Mouse (Mus musculus) midbrain, embryonic 11.5 days (tissue): Measurements from ENCODE around the gene Gm21913. TPM values are rescaled to one million over a fixed set of nuclear protein-coding genes. Genes with fewer than 3 reads are reported as not detected.
"Not testable (repeated sequence)": the region's sequence is repeated elsewhere in the genome, so short reads cannot be mapped to it uniquely, and the experiment has no call there.

Source experiments
- ATAC-seq: fragments of 200-750 bp; cut with Nextera tagmentation; 2 replicates; pipeline ENCODE4 v1.8.0; 2017; ENCODE audit warnings: moderate TSS enrichment, moderate library complexity; ENCODE audit not compliant: low FRiP score
- DNase-seq: peaks from one replicate; pipeline ENCODE4 v3.0.0; 2015; ENCODE audit warnings: low spot score; ENCODE audit errors: missing footprints
- H3K27ac ChIP-seq: fragments of 300-500 bp; sonication (generic); 2 replicates; pipeline ENCODE4 v1.5.1; 2014; ENCODE audit warnings: low read depth, low read length
- H3K27me3 ChIP-seq: fragments of 300-500 bp; sonication (generic); 2 replicates; pipeline ENCODE4 v1.6.1; 2014; ENCODE audit warnings: mild to moderate bottlenecking, low read length, moderate library complexity, mixed read lengths; ENCODE audit not compliant: control insufficient read depth, insufficient read depth
- H3K36me3 ChIP-seq: fragments of 300-500 bp; sonication (generic); 2 replicates; pipeline ENCODE4 v1.6.1; 2014; ENCODE audit warnings: mild to moderate bottlenecking, low read length, moderate library complexity, mixed read lengths; ENCODE audit not compliant: control insufficient read depth, insufficient read depth
- H3K4me1 ChIP-seq: fragments of 300-500 bp; sonication (generic); 2 replicates; pipeline ENCODE4 v1.6.1; 2014; ENCODE audit warnings: low read length; ENCODE audit not compliant: control insufficient read depth, insufficient read depth
- H3K4me2 ChIP-seq: fragments of 300-500 bp; sonication (generic); 2 replicates; pipeline ENCODE4 v1.6.1; 2014; ENCODE audit warnings: mild to moderate bottlenecking, moderate library complexity
- H3K4me3 ChIP-seq: fragments of 300-500 bp; sonication (generic); 2 replicates; pipeline ENCODE4 v1.5.1; 2014; ENCODE audit warnings: low read depth, low read length
- H3K9ac ChIP-seq: fragments of 300-500 bp; sonication (generic); 2 replicates; pipeline ENCODE4 v1.6.1; 2014; ENCODE audit warnings: low read length
- H3K9me3 ChIP-seq: fragments of 300-500 bp; sonication (generic); 2 replicates; pipeline ENCODE4 v1.6.1; 2016; ENCODE audit warnings: low read length; ENCODE audit not compliant: control insufficient read depth
- WGBS: fragments of 180-500 bp; shearing (Covaris S2); extraction: QIAGEN DNeasy Blood & Tissue Kit; methylation state at CpG from one replicate; pipeline ENCODE4 v1.1.7; 2014; 5-methylcytosine and 5-hydroxymethylcytosine counted together
- polyA plus RNA-seq: library from polyadenylated mRNA; unstranded; fragments of >200 nt; fragmentation: Nextera tagmentation; extraction: Ambion mirVana; gene quantifications from 2 replicates; pipeline ENCODE4 v1.2.1, GENCODE M21; 2014

Gm21913 gene
- not detected in 2 replicates for polyA plus RNA-seq

- not testable (repeated sequence) for ATAC-seq, H3K27me3 ChIP-seq, H3K36me3 ChIP-seq, H3K4me2 ChIP-seq, H3K4me3 ChIP-seq, H3K9me3 ChIP-seq, H3K9ac ChIP-seq, H3K4me1 ChIP-seq, DNase-seq, H3K27ac ChIP-seq
- WGBS: no CpG with 5 or more reads among the region's 3 CpGs
Observed at GRCm38 (mm10) chrY:74623596-74623995, at the start of gene Gm21913. Gene Gm21913 (plus strand): TSS chrY:74623896.

Other genes with a start within 250 kb of the Gm21913 start
- gene Gm29110, start 153.4 kb upstream of the Gm21913 start, polyA plus RNA-seq: not detected in 2 replicates